Mouse (Mus musculus): ENCODE measurements at regions not wholly inside any gene's neighbourhood (a gene's known extent, or its start where the extent isn't known, plus 50 kb on each side); places are given as distances from the start of the nearest gene placed in this dataset.

DNA sequence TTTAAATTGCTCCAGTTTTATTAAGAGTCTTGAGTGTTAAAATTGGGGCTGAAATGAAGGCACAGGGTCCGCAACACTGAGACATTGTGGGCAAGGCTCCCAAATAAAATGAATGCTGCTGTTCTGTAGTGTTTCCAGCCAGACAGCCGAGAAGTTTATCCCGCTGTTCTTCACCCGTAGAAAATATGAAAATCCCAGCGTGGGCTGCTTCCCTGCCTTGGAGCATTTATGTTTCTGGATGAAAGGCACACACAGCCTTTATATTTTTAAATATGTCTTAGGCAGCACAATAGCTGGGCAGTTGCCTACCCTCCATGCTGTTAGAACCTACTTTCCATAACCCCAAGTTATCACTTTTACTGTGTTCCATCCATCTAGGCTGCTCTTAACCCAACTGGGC, 102.6 kb downstream of the Diras2 start:
- no peak for TF ChIP-seq POLR2A (IDR thresholded peaks at IDR 0.05; ENCODE audit: extremely low read depth, insufficient read depth, low read length)
- no peak for TF ChIP-seq CTCF (IDR thresholded peaks at IDR 0.05; ENCODE audit: low read depth, low read length)

Measured in liver, adult 2 months (tissue).